Mouse (Mus musculus): ENCODE results near the gene Zfp398.

Gene Zfp398

GRCm38 (mm10) chr6:47904917-47905695, 69.6 kb downstream of the Zfp398 start:
- no peak for DNase-seq

GRCm38 (mm10) chr6:47906326-47906725, 70.9 kb downstream of the Zfp398 start:
- DNase-seq = no peak

GRCm38 (mm10) chr6:47909007-47909406, 73.5 kb downstream of the Zfp398 start:
- DNase-seq = no peak

GRCm38 (mm10) chr6:47911650-47912049, 76.2 kb downstream of the Zfp398 start:
- DNase-seq = no peak

GRCm38 (mm10) chr6:47912991-47913390, 77.5 kb downstream of the Zfp398 start:
- no peak for DNase-seq

GRCm38 (mm10) chr6:47917051-47917450, 81.6 kb downstream of the Zfp398 start:
- DNase-seq = no peak

GRCm38 (mm10) chr6:47918768-47919274, 83.4 kb downstream of the Zfp398 start:
- no peak for DNase-seq

- DNase-seq = no peak
Measured at GRCm38 (mm10) chr6:47919646-47920446, 84.4 kb downstream of the Zfp398 start.

- DNase-seq = peak; percentile 91
Measured at GRCm38 (mm10) chr6:47920447-47921340, 85.2 kb downstream of the Zfp398 start, which contains the start of gene Zfp212. Zfp212 (plus strand) TSS chr6:47920476.

Data from kidney, adult 18-20 months (tissue).